ENCODE assay signal across 8 mouse cellular contexts in genomic region chr1:86439487-86440170, GRCm38 (mm10). TPM values are rescaled to one million over a fixed set of nuclear protein-coding genes. Genes with fewer than 3 reads are reported as not detected.
DNase-seq lines count a peak whose midpoint lies in the region; ATAC-seq and TF ChIP-seq lines count a peak whose summit lies in the region.

No protein-coding gene starts in this region.

- 38% methylated on average over 8 of the region's 8 CpGs for WGBS in cerebellum, adult 2 months
- 23% methylated on average over 8 of the region's 8 CpGs for WGBS in embryonic facial prominence, embryonic 15.5 days
- 36% methylated on average over 8 of the region's 8 CpGs for WGBS in intestine, embryonic 14.5 days

- TF ChIP-seq POLR2A in cerebellum, adult 2 months (IDR thresholded peaks at IDR 0.05; ENCODE audit: borderline replicate concordance, insufficient read depth, low read length): no peak

- no peaks in the 10 kb centered on the region for H3K27me3 ChIP-seq in cerebellum, adult 2 months (ENCODE audit: control insufficient read depth, insufficient read depth, low read length)
- H3K27me3 ChIP-seq in embryonic facial prominence, embryonic 15.5 days: no peaks in the 10 kb centered on the region
- H3K27me3 ChIP-seq in intestine, embryonic 14.5 days (replicated peaks; ENCODE audit: control insufficient read depth, insufficient read depth, low read length): no peaks in the 10 kb centered on the region

- DNase-seq in cerebellum, adult 2 months: peak; percentile 33 to 39
- DNase-seq in cerebellum, adult 11 months: no peak
- DNase-seq in 3134 (ENCODE audit: extremely low read depth, insufficient read length, low spot score): peak; percentile 65
- DNase-seq in intestine, embryonic 14.5 days (ENCODE audit: low spot score): no peak
- peak; percentile 68 for DNase-seq in testis, postnatal 14 days (ENCODE audit: low spot score)
- no peak for DNase-seq in spleen, adult 12 weeks (ENCODE audit: low spot score)
- no peak for DNase-seq in urinary bladder, postnatal 36 days (ENCODE audit: low spot score in 2 of 2)

- H3K9me3 ChIP-seq in embryonic facial prominence, embryonic 15.5 days (replicated peaks): no peaks in the 10 kb centered on the region
- H3K9me3 ChIP-seq in intestine, embryonic 14.5 days (ENCODE audit: control insufficient read depth, low read length): no peaks in the 10 kb centered on the region

- peak overlapping the region; percentile 88; the same call in 1 of the 2 replicates for H3K4me2 ChIP-seq in embryonic facial prominence, embryonic 15.5 days (replicated peaks)
- H3K4me2 ChIP-seq in intestine, embryonic 14.5 days (ENCODE audit: low read length): no peak overlapping the region

- H3K4me3 ChIP-seq in cerebellum, adult 2 months (replicated peaks; ENCODE audit: insufficient read depth, low read depth, low read length): no peak overlapping the region
- no peak overlapping the region for H3K4me3 ChIP-seq in embryonic facial prominence, embryonic 15.5 days (replicated peaks)
- H3K4me3 ChIP-seq in intestine, embryonic 14.5 days (ENCODE audit: low read depth, low read length): no peak overlapping the region

- no peak overlapping the region for H3K27ac ChIP-seq in cerebellum, adult 2 months (ENCODE audit: insufficient read depth, low read length)
- peak overlapping the region; percentile 100 for H3K27ac ChIP-seq in embryonic facial prominence, embryonic 15.5 days (replicated peaks)
- 0 out of 2 replicates have a peak overlapping the region, but pooled peaks have one; percentile 16 for H3K27ac ChIP-seq in intestine, embryonic 14.5 days (ENCODE audit: low read depth)

- TF ChIP-seq CTCF in cerebellum, adult 2 months (IDR thresholded peaks at IDR 0.05; ENCODE audit: borderline replicate concordance, insufficient read depth, low read depth, low read length): no peak

- ATAC-seq in embryonic facial prominence, embryonic 15.5 days (ENCODE audit: insufficient number of reproducible peaks, low FRiP score, low TSS enrichment, low read depth): no peak
- ATAC-seq in intestine, embryonic 14.5 days (replicated peaks; ENCODE audit: low FRiP score, low TSS enrichment, low read depth): no peak

- H3K36me3 ChIP-seq in embryonic facial prominence, embryonic 15.5 days: no peaks in the 10 kb centered on the region
- H3K36me3 ChIP-seq in intestine, embryonic 14.5 days (ENCODE audit: control insufficient read depth, insufficient read depth, low read length): no peaks in the 10 kb centered on the region

- H3K9ac ChIP-seq in embryonic facial prominence, embryonic 15.5 days: no peak overlapping the region
- no peak overlapping the region for H3K9ac ChIP-seq in intestine, embryonic 14.5 days (ENCODE audit: low read length)

- peaks cover 16% of the 10 kb centered on the region for H3K4me1 ChIP-seq in cerebellum, adult 2 months (ENCODE audit: control insufficient read depth, insufficient read depth, low read length)
- H3K4me1 ChIP-seq in embryonic facial prominence, embryonic 15.5 days: peaks cover 85% of the 10 kb centered on the region
- peaks cover 58% of the 10 kb centered on the region for H3K4me1 ChIP-seq in intestine, embryonic 14.5 days (replicated peaks; ENCODE audit: control insufficient read depth, insufficient read depth, low read length)

RNA-seq across cellular contexts. Expression of gene Tex44, which starts 13.5 kb away (rescaled TPM):
- polyA plus RNA-seq in cerebellum, adult 2 months (2012; rRNA removed): not detected in 2 replicates
- polyA plus RNA-seq in embryonic facial prominence, embryonic 15.5 days (2015; fragmentation: Nextera tagmentation; extraction: Ambion mirVana): not detected in 2 replicates
- not detected in 2 replicates for polyA plus RNA-seq in intestine, embryonic 14.5 days (2014; fragmentation: Nextera tagmentation; extraction: Ambion mirVana)

RNA-seq across cellular contexts. Expression of gene Nmur1, which starts 13.6 kb away (rescaled TPM):
- polyA plus RNA-seq in cerebellum, adult 2 months (2012; rRNA removed): 1.6 and 1.8 TPM in 2 replicates
- not detected in 2 replicates for polyA plus RNA-seq in embryonic facial prominence, embryonic 15.5 days (2015; fragmentation: Nextera tagmentation; extraction: Ambion mirVana)
- not detected in 2 replicates for polyA plus RNA-seq in intestine, embryonic 14.5 days (2014; fragmentation: Nextera tagmentation; extraction: Ambion mirVana)

Comparison
In these comparisons a context has a peak if more than half of its experiments do, and no peak if none do; other contexts are left out.
1. DNase-seq: peak in cerebellum, adult 2 months (2 of 2), 3134 (single experiment) and testis, postnatal 14 days (single experiment); none in cerebellum, adult 11 months (single experiment), intestine, embryonic 14.5 days (single experiment), spleen, adult 12 weeks (single experiment) and urinary bladder, postnatal 36 days (0 of 2).